Mouse (Mus musculus) lung, embryonic 14.5 days (tissue): ENCODE measurements around the gene Ccnc. TPM values are rescaled to one million over a fixed set of nuclear protein-coding genes. Genes with fewer than 3 reads are reported as not detected.

Experiments
- ATAC-seq: fragments of 200-750 bp; cut with Nextera tagmentation; 2 replicates; pipeline ENCODE4 v1.8.0; 2017; ENCODE audit warnings: mild to moderate bottlenecking, moderate TSS enrichment, moderate library complexity; ENCODE audit not compliant: insufficient read depth
- DNase-seq: peaks from one replicate; pipeline ENCODE4 v3.0.0-alpha.2; 2015
- H3K27ac ChIP-seq: fragments of 300-500 bp; sonication (generic); 2 replicates; pipeline ENCODE4 v1.5.1; 2014; ENCODE audit warnings: low read depth, mild to moderate bottlenecking, moderate library complexity
- H3K27me3 ChIP-seq: fragments of 300-500 bp; sonication (generic); 2 replicates; pipeline ENCODE4 v1.6.1; 2014; ENCODE audit warnings: low read length, control low read depth; ENCODE audit not compliant: insufficient read depth
- H3K36me3 ChIP-seq: fragments of 300-500 bp; sonication (generic); 2 replicates; pipeline ENCODE4 v1.6.1; 2014; ENCODE audit warnings: control low read depth; ENCODE audit not compliant: insufficient read depth
- H3K4me1 ChIP-seq: fragments of 300-500 bp; sonication (generic); 2 replicates; pipeline ENCODE4 v1.6.1; 2014; ENCODE audit warnings: antibody characterized with exemption, control low read depth; ENCODE audit not compliant: insufficient read depth
- H3K4me2 ChIP-seq: fragments of 300-500 bp; sonication (generic); 2 replicates; pipeline ENCODE4 v1.6.1; 2014; ENCODE audit warnings: mild to moderate bottlenecking
- H3K4me3 ChIP-seq: fragments of 300-500 bp; sonication (generic); 2 replicates; pipeline ENCODE4 v1.5.1; 2014; ENCODE audit warnings: low read depth, low read length
- H3K9ac ChIP-seq: fragments of 300-500 bp; sonication (generic); 2 replicates; pipeline ENCODE4 v1.6.1; 2014
- H3K9me3 ChIP-seq: fragments of 300-500 bp; sonication (generic); 2 replicates; pipeline ENCODE4 v1.6.1; 2016; ENCODE audit warnings: low read depth, low read length, control low read depth
- CTCF ChIP-seq: IDR thresholded peaks from 2 replicates; pipeline ENCODE4 v1.5.1; 2016; ENCODE audit warnings: antibody characterized with exemption, low read depth
- WGBS: fragments of 180-500 bp; shearing (Covaris S2); extraction: QIAGEN DNeasy Blood & Tissue Kit; methylation state at CpG from one replicate; pipeline ENCODE4 v1.1.7; 2014; 5-methylcytosine and 5-hydroxymethylcytosine counted together
- polyA plus RNA-seq: library from polyadenylated mRNA; unstranded; fragments of >200 nt; fragmentation: Nextera tagmentation; extraction: Ambion mirVana; gene quantifications from 2 replicates; pipeline ENCODE4 v1.2.1, GENCODE M21; 2014

Ccnc gene
- polyA plus RNA-seq, 1 experiment from 2014 or later = 51.1 TPM

- DNase-seq (no peak), ATAC-seq (no peak; the same call in 1 of the 2 replicates)
- 60% methylated on average over 5 of the region's 5 CpGs for WGBS
- H3K27me3 ChIP-seq = no peaks in the 10 kb centered on the region
- H3K9ac ChIP-seq = no peak overlapping the region
- no peaks in the 10 kb centered on the region for H3K9me3 ChIP-seq
- peaks cover 24% of the 10 kb centered on the region for H3K36me3 ChIP-seq
- H3K4me3 ChIP-seq = no peak overlapping the region
- TF ChIP-seq CTCF = no peak
- H3K4me2 ChIP-seq = no peak overlapping the region
- no peak overlapping the region for H3K27ac ChIP-seq
- H3K4me1 ChIP-seq = no peaks in the 10 kb centered on the region
These were observed 18.2 kb downstream of the Ccnc start for GRCm38 (mm10) chr4:21745723-21746122.

- no peak for TF ChIP-seq CTCF
- no peaks in the 10 kb centered on the region for H3K4me1 ChIP-seq
- H3K36me3 ChIP-seq = no peaks in the 10 kb centered on the region
- H3K27me3 ChIP-seq = no peaks in the 10 kb centered on the region
- peaks cover 3% of the 10 kb centered on the region; the same call in 1 of the 2 replicates for H3K9me3 ChIP-seq
- H3K4me2 ChIP-seq = no peak overlapping the region
- no peak overlapping the region for H3K9ac ChIP-seq
- DNase-seq (no peak), ATAC-seq (no peak)
- no peak overlapping the region for H3K27ac ChIP-seq
- 63% methylated on average over 4 of the region's 4 CpGs for WGBS
- no peak overlapping the region for H3K4me3 ChIP-seq
These were observed 27.8 kb downstream of the Ccnc start for GRCm38 (mm10) chr4:21755123-21755789.

GRCm38 (mm10) chr4:21758860-21759259 lies 31.4 kb downstream of the Ccnc start:
- Histone ChIP-seq H3K4me2 (no peak overlapping the region), H3K27me3 (no peaks in the 10 kb centered on the region), H3K36me3 (no peaks in the 10 kb centered on the region), H3K9me3 (peaks cover 3% of the 10 kb centered on the region; the same call in 1 of the 2 replicates), H3K27ac (no peak overlapping the region), H3K4me3 (no peak overlapping the region), H3K9ac (no peak overlapping the region), H3K4me1 (no peaks in the 10 kb centered on the region)
- ATAC-seq (no peak), DNase-seq (no peak)
- WGBS = 61% methylated on average over 1 of the region's 1 CpGs
- TF ChIP-seq CTCF = peak; percentile 25; the same call in 1 of the 2 replicates

- peak; percentile 61 for DNase-seq
- H3K4me3 ChIP-seq = no peak overlapping the region
- H3K4me1 ChIP-seq = no peaks in the 10 kb centered on the region
These were observed 34.1 kb downstream of the Ccnc start for GRCm38 (mm10) chr4:21761416-21762160.

GRCm38 (mm10) chr4:21763827-21764226 lies 36.3 kb downstream of the Ccnc start:
- ATAC-seq (no peak), DNase-seq (no peak)
- TF ChIP-seq CTCF = no peak
- WGBS = 63% methylated on average over 4 of the region's 4 CpGs
- Histone ChIP-seq H3K36me3 (no peaks in the 10 kb centered on the region), H3K9me3 (peaks cover 3% of the 10 kb centered on the region; the same call in 1 of the 2 replicates), H3K4me3 (no peak overlapping the region), H3K4me1 (no peaks in the 10 kb centered on the region), H3K27ac (no peak overlapping the region), H3K9ac (no peak overlapping the region), H3K4me2 (no peak overlapping the region), H3K27me3 (no peaks in the 10 kb centered on the region)

More at GRCm38 (mm10) chr4:21761416-21762160, 34.1 kb downstream of the Ccnc start:
- no peak overlapping the region for H3K9ac ChIP-seq
- H3K27me3 ChIP-seq = no peaks in the 10 kb centered on the region
- H3K4me2 ChIP-seq = no peak overlapping the region
- peaks cover 3% of the 10 kb centered on the region; the same call in 1 of the 2 replicates for H3K9me3 ChIP-seq
- H3K27ac ChIP-seq = no peak overlapping the region
- 66% methylated on average over 9 of the region's 9 CpGs for WGBS
- ATAC-seq = no peak
- no peak for TF ChIP-seq CTCF
- no peaks in the 10 kb centered on the region for H3K36me3 ChIP-seq

GRCm38 (mm10) chr4:21766171-21766862 lies 38.8 kb downstream of the Ccnc start:
- Histone ChIP-seq H3K4me2 (peak overlapping the region; percentile 81), H3K36me3 (no peaks in the 10 kb centered on the region), H3K9ac (peak overlapping the region; percentile 64), H3K4me1 (no peaks in the 10 kb centered on the region), H3K27me3 (no peaks in the 10 kb centered on the region), H3K9me3 (no peaks in the 10 kb centered on the region), H3K4me3 (peak overlapping the region; percentile 61), H3K27ac (no peak overlapping the region; the same call in 1 of the 2 replicates)
- ATAC-seq (peak; percentile 47; the same call in 1 of the 2 replicates), DNase-seq (peak; percentile 5)
- 17% methylated on average over 14 of the region's 14 CpGs for WGBS
- no peak for TF ChIP-seq CTCF
